Mouse (Mus musculus) G1E (cell line): ENCODE data around the gene Gm10722.
"Not testable (repeated sequence)": the region's sequence is repeated elsewhere in the genome, so short reads cannot be mapped to it uniquely, and the experiment has no call there.

Experiments used
- CTCF ChIP-seq: IDR thresholded peaks from 2 replicates; pipeline ENCODE4 v1.5.1; 2012; ENCODE audit warnings: low read depth, low read length, inconsistent platforms, mixed read lengths
- GATA1 ChIP-seq: IDR thresholded peaks from 2 replicates; pipeline ENCODE4 v1.6.1; 2012; ENCODE audit warnings: borderline replicate concordance, low read length, inconsistent platforms, mixed read lengths

DNA sequence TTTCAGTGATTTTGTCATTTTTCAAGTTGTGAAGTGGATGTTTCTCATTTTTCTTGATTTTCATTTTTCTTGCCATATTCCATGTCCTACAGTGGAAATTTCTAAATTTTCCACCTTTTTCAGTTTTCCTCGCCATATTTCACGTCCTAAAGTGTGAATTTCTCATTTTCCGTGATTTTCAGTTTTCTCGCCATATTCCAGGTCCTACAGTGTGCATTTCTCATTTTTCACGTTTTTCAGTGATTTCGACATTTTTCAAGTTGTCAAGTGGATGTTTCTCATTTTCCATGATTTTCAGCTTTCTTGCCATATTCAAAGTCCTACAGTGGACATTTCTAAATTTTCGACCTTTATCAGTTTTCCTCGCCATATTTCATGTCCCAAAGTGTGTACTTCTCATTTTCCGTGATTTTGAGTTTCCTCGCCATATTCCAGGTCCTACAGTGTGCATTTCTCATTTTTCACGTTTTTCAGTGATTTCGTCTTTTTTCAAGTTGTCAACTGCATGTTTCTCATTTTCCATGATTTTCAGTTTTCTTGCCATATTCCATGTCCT, 24.3 kb downstream of the Gm10722 start, which contains the start of gene Gm10717:
- TF ChIP-seq CTCF, GATA1: not testable (repeated sequence)
